Mouse (Mus musculus): ENCODE data around the gene Ftl1.

The Ftl1 gene

GRCm38 (mm10) chr7:45451344-45451982, 8.2 kb downstream of the Ftl1 start:
- peak; percentile 83 for DNase-seq (ENCODE audit: low read depth)

DNA sequence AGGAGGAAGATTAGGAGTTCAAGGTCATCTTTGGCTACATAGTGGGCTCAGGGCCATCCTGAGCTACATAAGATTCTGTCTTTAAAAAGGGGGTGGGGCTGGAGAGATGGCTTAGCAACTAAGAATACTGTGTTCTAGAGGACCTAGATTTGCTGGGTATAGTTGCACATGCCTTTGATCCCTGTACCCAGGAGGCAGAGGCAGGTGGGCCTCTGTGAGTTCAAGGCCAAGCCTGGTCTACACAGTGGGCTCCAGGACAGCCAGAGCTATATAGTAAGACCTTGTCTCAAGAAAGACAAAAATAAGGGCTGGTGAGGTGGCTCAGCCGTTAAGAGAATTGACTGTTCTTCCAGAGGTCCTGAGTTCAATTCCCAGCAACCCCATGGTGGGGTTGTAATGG, 9.7 kb downstream of the Ftl1 start:
- no peak for DNase-seq (ENCODE audit: low read depth)

- no peak for DNase-seq (ENCODE audit: low read depth)
These were observed 12.2 kb downstream of the Ftl1 start for GRCm38 (mm10) chr7:45447325-45447990.

- DNase-seq (ENCODE audit: low read depth), result no peak
These were observed 13.1 kb downstream of the Ftl1 start for GRCm38 (mm10) chr7:45446589-45446988.

DNA sequence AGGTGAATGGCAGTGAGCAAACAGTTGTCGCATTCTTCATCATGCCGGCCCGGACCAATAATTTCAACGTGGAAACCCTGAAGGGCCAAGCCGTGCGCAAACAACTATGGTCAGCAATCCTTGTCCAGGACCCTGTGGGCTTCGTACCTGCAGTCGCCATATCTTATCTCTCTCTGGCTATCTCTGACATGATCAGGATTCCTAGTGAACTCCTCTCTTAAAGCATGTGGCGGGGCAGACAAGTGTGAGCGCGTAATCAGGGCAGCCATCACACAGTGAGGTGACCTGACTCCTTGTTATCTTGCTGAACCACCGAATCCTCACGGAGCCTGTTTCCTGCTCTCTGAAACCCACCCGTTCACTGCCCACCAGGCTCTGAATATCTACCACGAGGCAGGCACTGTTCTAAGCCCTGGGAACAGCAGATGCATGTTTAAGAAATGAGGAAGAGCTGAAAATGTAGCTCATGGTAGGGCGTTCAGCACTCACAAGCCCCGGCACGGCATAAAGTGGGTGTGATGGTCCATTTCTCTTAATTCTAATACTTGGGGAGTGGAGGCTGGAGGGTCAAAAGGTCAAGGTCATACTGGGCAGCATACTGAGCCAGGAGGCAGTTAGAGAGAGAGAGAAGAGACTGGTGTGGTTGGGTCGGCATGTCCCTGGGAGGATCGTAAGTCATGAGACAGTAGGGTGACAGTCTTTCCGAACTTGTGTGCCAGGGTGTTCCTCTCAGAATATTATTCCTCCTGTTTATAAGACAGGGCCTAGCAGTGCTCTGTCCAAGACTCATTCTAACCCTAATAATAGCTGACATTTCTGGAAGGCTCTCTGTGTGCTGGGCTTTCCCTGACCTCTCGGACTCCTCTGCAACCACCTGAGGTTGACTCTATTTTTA, 15.9 kb downstream of the Ftl1 start:
- DNase-seq (ENCODE audit: low read depth), result no peak

DNA sequence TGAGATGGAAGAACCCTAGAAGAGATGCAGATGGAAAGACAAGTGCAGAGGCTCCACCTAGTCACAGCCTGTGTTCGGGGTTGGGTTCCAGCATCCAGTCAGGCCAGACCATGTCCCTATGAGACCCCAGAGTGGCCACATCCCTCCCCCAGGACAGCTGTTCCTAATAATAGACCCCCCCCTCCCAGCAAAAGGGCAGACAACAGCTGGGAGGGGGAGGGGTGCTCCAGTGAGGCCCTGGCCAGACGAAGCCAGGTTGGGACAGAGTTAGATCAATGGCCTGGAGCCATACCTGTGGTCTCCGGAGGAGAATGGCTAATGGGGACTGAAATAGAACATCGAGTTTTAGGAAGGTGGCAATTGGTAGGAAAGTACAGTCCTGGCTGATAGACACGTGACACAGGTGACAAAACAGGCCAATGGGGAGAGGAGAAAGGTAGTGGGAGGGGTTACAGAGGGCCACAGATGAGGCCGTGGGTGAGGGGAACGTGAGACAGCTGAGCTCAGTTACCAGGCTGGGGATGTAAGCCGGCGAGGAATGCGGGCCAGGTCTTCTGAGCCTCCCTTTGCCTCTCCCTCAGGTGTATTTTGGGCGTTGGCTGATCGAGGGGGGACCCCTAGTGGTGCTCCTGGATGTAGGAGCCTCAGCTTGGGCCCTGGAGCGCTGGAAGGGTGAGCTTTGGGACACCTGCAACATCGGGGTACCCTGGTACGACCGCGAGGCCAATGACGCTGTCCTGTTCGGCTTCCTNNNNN, 22.0 kb downstream of the Ftl1 start, which contains the start of gene Ruvbl2:
TSS of gene Ruvbl2 (minus strand) at position 576 of the 756 bp plus-strand sequence.
- no peak for DNase-seq (ENCODE audit: low read depth)

- no peak for DNase-seq (ENCODE audit: low read depth)
These were observed 22.6 kb downstream of the Ftl1 start for GRCm38 (mm10) chr7:45437046-45437445.

GRCm38 (mm10) chr7:45436444-45436843, 23.2 kb downstream of the Ftl1 start:
- no peak for DNase-seq (ENCODE audit: low read depth)

DNA sequence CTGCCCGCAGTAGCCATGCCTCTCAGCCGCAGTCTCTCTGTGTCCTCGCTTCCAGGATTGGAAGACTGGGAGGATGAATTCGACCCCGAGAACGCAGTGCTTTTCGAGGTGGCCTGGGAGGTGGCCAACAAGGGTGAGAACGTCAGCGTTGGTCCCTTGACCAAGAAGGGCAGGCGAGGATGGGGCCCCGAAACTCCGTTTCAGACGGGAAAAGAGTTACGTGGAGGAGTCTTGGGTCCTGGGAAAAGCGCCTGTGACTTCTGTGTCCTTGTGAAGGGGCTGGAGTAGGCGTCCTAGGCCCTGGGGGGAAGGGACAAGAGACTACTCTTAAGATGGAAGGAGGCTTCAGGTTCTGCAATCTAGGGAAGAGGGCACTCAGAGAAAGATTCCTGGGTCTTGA, 24.6 kb downstream of the Ftl1 start:
- no peak for DNase-seq (ENCODE audit: low read depth)

- DNase-seq (ENCODE audit: low read depth), result peak; percentile 99
These were observed 25.3 kb downstream of the Ftl1 start, which contains the start of gene Gys1 for GRCm38 (mm10) chr7:45434203-45435015. Gene Gys1, plus strand, starts transcription at chr7:45434844.

DNA sequence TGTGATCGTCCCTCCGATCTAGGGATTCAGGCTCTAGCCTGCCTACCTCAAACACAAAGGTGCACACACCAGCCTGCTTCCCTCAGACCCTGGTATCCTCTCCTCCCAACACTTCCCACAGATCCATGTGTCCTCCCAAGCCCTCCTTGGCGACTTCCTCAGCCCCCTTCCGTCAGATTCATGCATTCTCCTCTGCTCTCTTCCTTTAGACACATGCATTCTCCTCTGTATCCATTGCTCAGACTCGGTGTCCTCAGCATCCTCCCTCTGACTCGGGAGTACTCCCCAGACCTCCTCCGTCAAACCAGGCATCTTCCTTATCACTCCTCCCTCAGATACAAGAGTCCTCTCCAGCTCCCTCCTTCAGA, 25.9 kb downstream of the Ftl1 start:
- no peak for DNase-seq (ENCODE audit: low read depth)

- DNase-seq (ENCODE audit: low read depth), result no peak
These were observed 33.1 kb downstream of the Ftl1 start for GRCm38 (mm10) chr7:45426556-45426955.

DNA sequence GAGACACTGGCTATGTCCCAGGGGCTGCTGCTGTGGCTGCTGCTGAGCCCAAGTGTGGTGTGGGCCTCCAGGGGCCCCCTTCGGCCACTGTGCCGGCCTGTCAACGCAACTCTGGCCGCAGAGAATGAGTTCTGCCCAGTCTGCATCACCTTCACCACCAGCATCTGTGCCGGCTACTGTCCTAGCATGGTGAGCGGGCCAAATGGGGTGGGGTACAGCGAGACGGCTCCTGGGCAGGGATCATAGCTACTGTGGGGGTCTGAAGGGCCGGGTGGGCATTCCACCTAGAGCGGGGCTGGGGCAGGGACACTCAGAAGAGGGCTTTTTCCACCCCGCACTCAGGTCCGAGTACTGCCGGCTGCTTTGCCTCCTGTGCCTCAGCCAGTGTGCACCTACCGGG, 38.5 kb downstream of the Ftl1 start:
- no peak for DNase-seq (ENCODE audit: low read depth)

GRCm38 (mm10) chr7:45420615-45420919, 39.1 kb downstream of the Ftl1 start, which contains the start of gene Lhb:
Gene Lhb, plus strand, starts transcription at chr7:45420820.
- no peak for DNase-seq (ENCODE audit: low read depth)

DNA sequence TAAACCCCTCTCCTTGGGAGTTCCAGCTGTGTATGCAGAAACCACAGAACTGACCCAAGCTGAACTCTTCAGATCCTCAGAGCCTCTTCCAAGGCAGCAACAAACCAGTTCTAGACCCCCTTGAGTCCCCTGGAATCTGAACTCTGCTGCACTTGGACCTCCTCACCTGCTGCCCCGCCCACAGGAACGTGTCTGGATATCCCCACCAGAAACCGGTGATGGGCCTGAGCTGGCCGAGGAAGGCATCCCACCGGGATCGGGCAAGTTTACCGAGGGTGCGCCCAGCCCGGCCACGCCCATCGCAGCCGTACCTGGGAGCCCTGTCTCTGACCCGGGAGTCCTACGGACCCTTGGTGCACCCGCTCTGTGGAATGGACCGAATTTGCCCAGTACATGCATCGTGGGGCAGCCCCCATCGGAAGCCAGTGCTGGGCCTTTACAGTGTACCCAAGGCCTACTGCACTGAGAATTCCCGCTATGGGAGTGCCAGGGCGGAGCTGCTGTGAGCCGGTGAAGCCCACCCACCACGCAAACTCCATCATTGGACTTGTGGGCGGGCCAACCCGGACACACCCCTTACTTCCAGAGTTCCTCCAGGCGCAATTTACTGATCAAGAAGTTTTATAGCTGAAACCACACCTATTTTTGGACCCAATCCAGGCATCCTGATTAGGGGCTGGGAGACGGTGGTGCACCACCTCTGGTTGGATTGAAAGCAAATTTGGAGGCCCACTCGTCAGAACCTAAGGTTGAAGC, 39.6 kb downstream of the Ftl1 start:
- DNase-seq (ENCODE audit: low read depth), result no peak

GRCm38 (mm10) chr7:45417962-45418492, 41.7 kb downstream of the Ftl1 start:
- no peak for DNase-seq (ENCODE audit: low read depth)

- DNase-seq (ENCODE audit: low read depth), result no peak
These were observed 44.0 kb downstream of the Ftl1 start for GRCm38 (mm10) chr7:45415636-45416035.

DNA sequence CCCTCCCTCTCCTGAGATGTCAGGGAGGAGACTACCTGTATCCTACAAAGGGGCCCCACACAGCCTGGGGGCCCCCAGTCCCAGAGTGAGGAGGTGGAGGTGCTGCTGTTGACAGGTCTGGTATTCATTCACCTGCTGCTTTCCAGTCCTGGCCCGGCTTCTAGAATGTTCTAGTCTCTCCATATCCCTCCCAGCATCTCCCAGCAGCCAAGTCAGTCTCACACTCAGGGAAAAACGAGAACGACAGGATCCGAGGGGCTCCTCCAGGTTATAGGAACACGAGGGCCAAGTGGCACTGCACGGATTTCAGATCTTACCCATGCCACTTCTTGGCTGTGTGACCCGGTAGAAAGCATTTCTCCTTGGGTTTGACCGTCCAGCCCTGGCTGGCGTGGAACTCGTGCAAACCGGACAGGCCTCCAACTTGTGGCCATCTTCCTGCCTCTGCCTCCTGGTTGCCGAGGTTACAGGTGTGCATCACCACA, 44.9 kb downstream of the Ftl1 start:
- no peak for DNase-seq (ENCODE audit: low read depth)

DNA sequence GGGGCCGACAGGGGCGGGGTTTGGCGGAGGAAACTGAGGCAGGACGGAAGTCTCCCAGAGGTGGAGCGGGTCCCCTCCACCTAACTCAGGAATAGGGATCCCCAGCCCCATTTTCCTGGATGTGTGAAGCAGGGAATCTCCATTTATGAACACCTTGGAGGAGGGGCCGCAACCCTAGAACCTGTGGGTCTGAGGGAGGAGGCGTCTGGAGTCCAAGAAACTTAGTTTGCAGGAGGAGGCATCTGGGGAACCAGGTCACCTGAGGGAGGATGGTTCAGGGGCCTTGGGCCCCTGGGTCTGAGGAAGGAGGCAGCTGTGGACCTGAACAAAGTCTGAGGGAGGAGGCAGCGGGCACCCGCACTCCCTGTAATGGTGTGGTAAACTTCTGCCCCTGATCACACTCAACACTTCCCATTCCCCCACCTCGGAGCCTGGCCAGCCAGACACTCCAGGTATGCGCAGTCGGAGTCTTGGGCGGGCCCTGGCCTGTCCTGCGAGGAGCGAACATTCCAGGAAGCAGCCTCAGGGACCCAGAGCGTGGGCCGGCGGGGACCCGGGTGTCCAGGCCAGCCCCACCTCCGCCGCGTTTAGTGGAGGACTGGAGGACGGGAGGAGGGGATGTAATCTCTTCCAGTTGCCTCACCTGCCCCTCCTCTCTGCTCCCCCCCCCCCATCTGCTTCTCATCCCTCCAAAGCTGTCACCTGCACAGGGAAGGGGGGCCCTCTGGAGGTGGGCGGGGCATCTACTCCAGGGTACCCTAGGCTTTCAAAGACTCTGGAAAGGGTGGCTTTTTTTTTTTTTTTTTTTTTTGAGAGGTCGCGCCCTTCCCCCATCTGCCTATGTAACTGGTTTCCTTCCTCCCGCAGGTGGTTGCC, 45.6 kb downstream of the Ftl1 start:
- no peak for DNase-seq (ENCODE audit: low read depth)
